Mouse (Mus musculus): ENCODE measurements around the gene Kcnn1.

DNA sequence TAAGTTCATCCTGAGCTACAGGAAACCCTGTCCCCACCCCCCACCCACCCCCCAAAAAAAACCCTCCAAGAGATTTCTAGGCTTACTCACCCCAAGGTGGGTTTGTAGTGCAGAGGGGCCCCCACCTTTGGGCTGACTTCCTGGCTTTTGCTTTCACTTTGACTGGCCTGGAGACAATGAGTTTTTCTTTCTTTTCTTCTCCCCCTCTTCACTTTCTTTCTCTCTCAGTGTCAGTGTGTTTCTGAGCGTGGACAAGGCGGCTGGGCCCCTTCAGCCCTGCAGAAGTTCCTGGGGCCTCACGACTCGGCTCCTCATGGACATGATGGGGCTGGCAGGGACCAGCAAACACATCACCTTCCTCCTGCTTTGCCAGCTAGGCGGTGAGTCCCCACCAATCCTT lies 54.8 kb downstream of the Kcnn1 start, which contains the start of gene Il12rb1:
- TF ChIP-seq CTCF (IDR thresholded peaks at IDR 0.05; ENCODE audit: borderline replicate concordance, insufficient read depth, low read depth, low read length) (no peak), POLR2A (IDR thresholded peaks at IDR 0.05; ENCODE audit: borderline replicate concordance, insufficient read depth, low read length) (no peak)

Measured in cerebellum, adult 2 months (tissue).